ENCODE assay signal across 11 mouse cellular contexts in genomic region chr5:44306769-44307557, GRCm38 (mm10).
DNase-seq lines count a peak whose midpoint lies in the region; ATAC-seq and TF ChIP-seq lines count a peak whose summit lies in the region.
"Had no signal": no experiment of that assay in that cellular context is flagged by ENCODE, and none has a peak within 500 bp of the region (broad histone marks: within the 10 kb centered on the region; RNA-seq: fewer than 3 reads in every experiment).

No protein-coding gene starts in this region.

- no peak for TF ChIP-seq RAD21 in MEL (IDR thresholded peaks at IDR 0.05; ENCODE audit: low read depth, low read length)

- TF ChIP-seq EP300 in MEL (IDR thresholded peaks at IDR 0.05; ENCODE audit: low read depth in 1 of 2, low read length in 2 of 2) = no peak

- H3K4me2 ChIP-seq in hindbrain, postnatal 0 days (ENCODE audit: low read depth, low read length) = no peak overlapping the region
- H3K4me2 ChIP-seq in intestine, embryonic 15.5 days (replicated peaks) = peak overlapping the region; percentile 34

- no peak for TF ChIP-seq POLR2A in MEL (IDR thresholded peaks at IDR 0.05; ENCODE audit: control insufficient read depth in 1 of 2, insufficient read depth in 1 of 2, low read depth in 1 of 2, low read length in 2 of 2, poor library complexity in 1 of 2)

- H3K27ac ChIP-seq in hindbrain, embryonic 10.5 days = no peak overlapping the region
- no peak overlapping the region for H3K27ac ChIP-seq in hindbrain, postnatal 0 days
- no peak overlapping the region for H3K27ac ChIP-seq in MEL (ENCODE audit: control insufficient read depth, low read depth, low read length)
- no peak overlapping the region for H3K27ac ChIP-seq in intestine, embryonic 15.5 days
- H3K27ac ChIP-seq: liver, embryonic 14.5 days had no signal

- peak; percentile 19 for DNase-seq in hindbrain, embryonic 10.5 days (ENCODE audit: low spot score)
- DNase-seq in hindbrain, postnatal 0 days (ENCODE audit: low spot score) = no peak
- DNase-seq in 416B (ENCODE audit: low read depth) = peak; percentile 10
- peak; percentile 49 for DNase-seq in MEL (ENCODE audit: low read depth, low spot score)
- no peak for DNase-seq in ovary, postnatal 36 days (ENCODE audit: low spot score)
- no peak for DNase-seq in left cerebral cortex, adult 11 months (ENCODE audit: low spot score)
- DNase-seq: gastrocnemius, postnatal 10 days; thymus, postnatal 4 days had no signal

- no peaks in the 10 kb centered on the region for H3K9me3 ChIP-seq in hindbrain, embryonic 10.5 days
- H3K9me3 ChIP-seq in hindbrain, postnatal 0 days (ENCODE audit: low read length) = no peaks in the 10 kb centered on the region
- H3K9me3 ChIP-seq in MEL (replicated peaks; ENCODE audit: insufficient read depth, low read length) = no peaks in the 10 kb centered on the region
- no peaks in the 10 kb centered on the region for H3K9me3 ChIP-seq in intestine, embryonic 15.5 days

- no peaks in the 10 kb centered on the region for H3K27me3 ChIP-seq in hindbrain, embryonic 10.5 days (ENCODE audit: insufficient read depth, poor library complexity, severe bottlenecking)
- no peaks in the 10 kb centered on the region for H3K27me3 ChIP-seq in hindbrain, postnatal 0 days (ENCODE audit: insufficient read depth, low read length)
- H3K27me3 ChIP-seq in MEL (ENCODE audit: control insufficient read depth in 1 of 2, insufficient read depth in 2 of 2, low read length in 2 of 2) = no peaks in the 10 kb centered on the region
- H3K27me3 ChIP-seq in intestine, embryonic 15.5 days (replicated peaks) = no peaks in the 10 kb centered on the region

- peaks cover 7% of the 10 kb centered on the region for H3K4me1 ChIP-seq in hindbrain, embryonic 10.5 days (replicated peaks)
- no peaks in the 10 kb centered on the region for H3K4me1 ChIP-seq in hindbrain, postnatal 0 days (ENCODE audit: insufficient read depth, low read length)
- H3K4me1 ChIP-seq in MEL (ENCODE audit: control insufficient read depth in 1 of 2, insufficient read depth in 2 of 2, low read length in 2 of 2) = peaks cover 2 to 3% of the 10 kb centered on the region in 2 experiments; a peak in 2 of 4 replicates
- H3K4me1 ChIP-seq in intestine, embryonic 15.5 days (replicated peaks) = 0 out of 2 replicates have a peak, but pooled peaks cover 4% of the 10 kb centered on the region

- 22% methylated on average over 16 of the region's 16 CpGs for WGBS in hindbrain, embryonic 10.5 days
- 24% methylated on average over 16 of the region's 16 CpGs for WGBS in hindbrain, postnatal 0 days
- 16% methylated on average over 16 of the region's 16 CpGs for WGBS in intestine, embryonic 15.5 days

- TF ChIP-seq CTCF in hindbrain, postnatal 0 days (IDR thresholded peaks at IDR 0.05; ENCODE audit: low read depth) = no peak
- TF ChIP-seq CTCF in MEL (IDR thresholded peaks at IDR 0.05 in 2 of 3, conservative IDR thresholded peaks at IDR 0.05 in 1 of 3; ENCODE audit: control insufficient read depth in 1 of 3, insufficient read depth in 1 of 3, low read depth in 2 of 3, low read length in 3 of 3, poor library complexity in 1 of 3, severe bottlenecking in 1 of 3) = no peak

- no peak for ATAC-seq in hindbrain, postnatal 0 days
- peak; percentile 91 for ATAC-seq in intestine, embryonic 15.5 days

- no peaks in the 10 kb centered on the region for H3K36me3 ChIP-seq in hindbrain, embryonic 10.5 days
- H3K36me3 ChIP-seq in hindbrain, postnatal 0 days (ENCODE audit: insufficient read depth, low read length) = no peaks in the 10 kb centered on the region
- H3K36me3 ChIP-seq in MEL (ENCODE audit: control insufficient read depth in 1 of 2, insufficient read depth in 2 of 2, low read length in 2 of 2) = no peaks in the 10 kb centered on the region
- H3K36me3 ChIP-seq in intestine, embryonic 15.5 days = no peaks in the 10 kb centered on the region

- H3K79me2 ChIP-seq in MEL (ENCODE audit: control insufficient read depth, insufficient read depth, low read length, poor library complexity) = no peaks in the 10 kb centered on the region

- H3K4me3 ChIP-seq in hindbrain, embryonic 10.5 days = peak overlapping the region; percentile 34; the same call in 1 of the 2 replicates
- no peak overlapping the region for H3K4me3 ChIP-seq in hindbrain, postnatal 0 days (ENCODE audit: low read length)
- no peak overlapping the region for H3K4me3 ChIP-seq in MEL (ENCODE audit: control insufficient read depth in 1 of 2, insufficient read depth in 1 of 2, low read depth in 2 of 2, low read length in 2 of 2)
- no peak overlapping the region for H3K4me3 ChIP-seq in intestine, embryonic 15.5 days (replicated peaks)
- H3K4me3 ChIP-seq: myocyte had no signal

- no peak overlapping the region for H3K9ac ChIP-seq in hindbrain, postnatal 0 days (replicated peaks; ENCODE audit: low read length)
- H3K9ac ChIP-seq in MEL (ENCODE audit: control insufficient read depth, low read depth, low read length, poor library complexity, severe bottlenecking) = no peak overlapping the region
- no peak overlapping the region for H3K9ac ChIP-seq in intestine, embryonic 15.5 days
- H3K9ac ChIP-seq: liver, embryonic 14.5 days had no signal

TF ChIP-seq in MEL, 35 proteins besides CTCF, POLR2A, EP300 and RAD21:
- TF ChIP-seq GATA1 (IDR thresholded peaks at IDR 0.05; ENCODE audit: low read depth, low read length) (no peak), MAZ (IDR thresholded peaks at IDR 0.05; ENCODE audit: low read depth, low read length) (no peak), USF1 (IDR thresholded peaks at IDR 0.05; ENCODE audit: low read depth, low read length) (no peak), TAL1 (IDR thresholded peaks at IDR 0.05; ENCODE audit: low read length) (no peak), SMC3 (IDR thresholded peaks at IDR 0.05; ENCODE audit: low read depth, low read length) (no peak), GABPA (IDR thresholded peaks at IDR 0.05; ENCODE audit: low read depth, low read length) (no peak), NELFE (IDR thresholded peaks at IDR 0.05; ENCODE audit: low read depth, low read length) (no peak), TBP (IDR thresholded peaks at IDR 0.05; ENCODE audit: low read depth, low read length) (no peak), MAX (IDR thresholded peaks at IDR 0.05; ENCODE audit: low read length) (peak; percentile 97), ZKSCAN1 (IDR thresholded peaks at IDR 0.05; ENCODE audit: low read depth, low read length) (no peak), POLR2AphosphoS2 (IDR thresholded peaks at IDR 0.05; ENCODE audit: low read length) (no peak), JUND (IDR thresholded peaks at IDR 0.05; ENCODE audit: low read depth, low read length) (no peak), NRF1 (IDR thresholded peaks at IDR 0.05; ENCODE audit: insufficient read depth, low read depth, low read length, poor library complexity, severe bottlenecking) (no peak), POLR2AphosphoS5 (IDR thresholded peaks at IDR 0.05; ENCODE audit: borderline replicate concordance, low read depth, low read length) (no peak), ELF1 (IDR thresholded peaks at IDR 0.05; ENCODE audit: low read depth, low read length) (no peak), MYB (IDR thresholded peaks at IDR 0.05; ENCODE audit: low read depth, low read length) (no peak), KAT2A (conservative IDR thresholded peaks at IDR 0.05; ENCODE audit: low read depth, low read length) (no peak), MAFK (IDR thresholded peaks at IDR 0.05; ENCODE audit: borderline replicate concordance, low read depth, low read length) (no peak), RCOR1 (IDR thresholded peaks at IDR 0.05; ENCODE audit: low read depth, low read length) (no peak), USF2 (IDR thresholded peaks at IDR 0.05; ENCODE audit: borderline replicate concordance in 1 of 2, insufficient read depth in 1 of 2, low read depth in 1 of 2, low read length in 2 of 2) (no peak), MEF2A (IDR thresholded peaks at IDR 0.05; ENCODE audit: extremely low read depth, insufficient replicate concordance, low read depth, low read length, poor library complexity, severe bottlenecking) (no peak), MYC (IDR thresholded peaks at IDR 0.05; ENCODE audit: low read depth, low read length) (peak; percentile 92), TCF12 (IDR thresholded peaks at IDR 0.05; ENCODE audit: low read depth, low read length) (no peak), E2F4 (IDR thresholded peaks at IDR 0.05; ENCODE audit: borderline replicate concordance, low read depth, low read length) (no peak), HCFC1 (IDR thresholded peaks at IDR 0.05; ENCODE audit: low read depth, low read length) (no peak), CHD2 (IDR thresholded peaks at IDR 0.05; ENCODE audit: low read length) (no peak), ZMIZ1 (IDR thresholded peaks at IDR 0.05; ENCODE audit: low read depth, low read length) (no peak), ZNF384 (IDR thresholded peaks at IDR 0.05; ENCODE audit: low read depth, low read length) (0 out of 2 replicates have a peak, but pooled peaks have one; percentile 38), UBTF (IDR thresholded peaks at IDR 0.05; ENCODE audit: borderline replicate concordance, insufficient read depth, low read depth, low read length) (no peak), CHD1 (IDR thresholded peaks at IDR 0.05; ENCODE audit: low read depth, low read length) (no peak), MXI1 (IDR thresholded peaks at IDR 0.05; ENCODE audit: low read depth, low read length) (0 out of 2 replicates have a peak, but pooled peaks have one; percentile 51), ETS1 (IDR thresholded peaks at IDR 0.05; ENCODE audit: low read depth, low read length) (no peak), ZC3H11A (IDR thresholded peaks at IDR 0.05; ENCODE audit: low read depth, low read length) (no peak), BHLHE40 (IDR thresholded peaks at IDR 0.05; ENCODE audit: borderline replicate concordance, low read depth, low read length) (peak; percentile 91), SIN3A (IDR thresholded peaks at IDR 0.05; ENCODE audit: low read length) (no peak)

Comparison
In these comparisons a context has a peak if more than half of its experiments do, and no peak if none do; other contexts are left out.
1. DNase-seq: peak in hindbrain, embryonic 10.5 days (single experiment), 416B (single experiment) and MEL (single experiment); none in hindbrain, postnatal 0 days (single experiment), ovary, postnatal 36 days (single experiment) and left cerebral cortex, adult 11 months (single experiment).